Mouse (Mus musculus) ES-Bruce4 (cell line): ENCODE results near the gene Slc26a9.

ENCODE experiments used
- CTCF ChIP-seq: IDR thresholded peaks from one replicate; pipeline ENCODE4 v1.8.1; 2011; ENCODE audit warnings: low read depth, low read length
- POLR2A ChIP-seq: IDR thresholded peaks from one replicate; pipeline ENCODE4 v1.8.1; 2011; ENCODE audit warnings: low read length; ENCODE audit not compliant: insufficient read depth

- TF ChIP-seq POLR2A (no peak), CTCF (no peak)
These were observed 3.9 kb downstream of the Slc26a9 start for GRCm38 (mm10) chr1:131747761-131748160.
